Mouse (Mus musculus) heart, adult 2 months (tissue): ENCODE results near the gene Jag1. TPM values are rescaled to one million over a fixed set of nuclear protein-coding genes. Genes with fewer than 3 reads are reported as not detected.
A peak's percentile ranks its signal among the peaks of the same experiment; 100 is the strongest.

Source experiments
- DNase-seq, 2 experiments: peaks; one replicate each; pipeline ENCODE4 v3.0.0; 2021
- H3K27ac ChIP-seq: fragments of 200-600 bp; 2 replicates; pipeline ENCODE4 v1.8.1; 2022
- H3K27me3 ChIP-seq: fragments of 200-500 bp; 2 replicates; pipeline ENCODE4 v1.6.1; 2012; ENCODE audit warnings: mild to moderate bottlenecking, low read length, inconsistent platforms, mixed read lengths; ENCODE audit not compliant: control insufficient read depth, insufficient read depth
- H3K36me3 ChIP-seq: fragments of 200-500 bp; 2 replicates; pipeline ENCODE4 v1.6.1; 2012; ENCODE audit warnings: low read length, inconsistent platforms; ENCODE audit not compliant: control insufficient read depth, insufficient read depth
- H3K4me1 ChIP-seq: fragments of 200-500 bp; 2 replicates; pipeline ENCODE4 v1.6.1; 2011; ENCODE audit warnings: low read length; ENCODE audit not compliant: control insufficient read depth, insufficient read depth
- H3K4me3 ChIP-seq: fragments of 200-600 bp; 2 replicates; pipeline ENCODE4 v1.8.1; 2022
- H3K79me2 ChIP-seq: fragments of 200-500 bp; replicated peaks from 2 replicates; pipeline ENCODE4 v1.6.1; 2012; ENCODE audit warnings: mild to moderate bottlenecking, inconsistent platforms, low read length, moderate library complexity, mixed read lengths; ENCODE audit not compliant: control insufficient read depth, insufficient read depth
- H3K9ac ChIP-seq: fragments of 200-500 bp; 2 replicates; pipeline ENCODE4 v1.6.1; 2012; ENCODE audit warnings: low read depth, mild to moderate bottlenecking, control low read depth, inconsistent platforms, low read length, mixed read lengths
- CTCF ChIP-seq: fragments of 200-600 bp; IDR thresholded peaks from 2 replicates; pipeline ENCODE4 v1.8.1; 2022; ENCODE audit warnings: antibody characterized with exemption, mild to moderate bottlenecking, moderate library complexity
- EP300 ChIP-seq: fragments of 200-500 bp; IDR thresholded peaks from 2 replicates; pipeline ENCODE4 v1.6.1; 2011; ENCODE audit warnings: low read depth, low read length, control low read depth; ENCODE audit not compliant: insufficient read depth
- POLR2A ChIP-seq: fragments of 200-500 bp; IDR thresholded peaks from 2 replicates; pipeline ENCODE4 v1.6.1; 2011; ENCODE audit warnings: mild to moderate bottlenecking, low read depth, low read length, control low read depth; ENCODE audit not compliant: insufficient read depth
- WGBS: fragments of 180-500 bp; shearing (Covaris S2); methylation state at CpG from one replicate; pipeline ENCODE4 v1.1.7; 2018; 5-methylcytosine and 5-hydroxymethylcytosine counted together
- intact Hi-C: fragments of 180-260 bp; cut with DNase I; formaldehyde crosslinking; loops from one replicate; pipeline ENCODE4 v1.15.1; 2025
- long read RNA-seq: library from polyadenylated mRNA; stranded (forward); transcript quantifications from one replicate; pipeline ENCODE4 v2.0.0, GENCODE M21; 2021
- polyA plus RNA-seq: library from polyadenylated mRNA; depleted of rRNA; stranded (reverse); fragments of >200 nt; gene quantifications from 2 replicates; pipeline ENCODE4 v1.2.3, GENCODE M21; 2012; rRNA removed
- total RNA-seq, 2 experiments: library from RNA; stranded (reverse); gene quantifications; 2 replicates each; pipeline ENCODE4 v1.2.3; 2021

Gene Jag1
- 10 to 100 TPM in 1 of 2 experiments, 1 to 10 TPM in 1; 8.3 to 10.4 TPM for total RNA-seq
- polyA plus RNA-seq = 4.2 and 5.0 TPM in 2 replicates
- long read RNA-seq, full-length matches to known transcripts = 1 of 2 reads
- long read RNA-seq, partial matches to known transcripts = 0 of 2 reads
- long read RNA-seq, other reads (novel, unspliced or antisense) = 1 of 2 reads

DNA sequence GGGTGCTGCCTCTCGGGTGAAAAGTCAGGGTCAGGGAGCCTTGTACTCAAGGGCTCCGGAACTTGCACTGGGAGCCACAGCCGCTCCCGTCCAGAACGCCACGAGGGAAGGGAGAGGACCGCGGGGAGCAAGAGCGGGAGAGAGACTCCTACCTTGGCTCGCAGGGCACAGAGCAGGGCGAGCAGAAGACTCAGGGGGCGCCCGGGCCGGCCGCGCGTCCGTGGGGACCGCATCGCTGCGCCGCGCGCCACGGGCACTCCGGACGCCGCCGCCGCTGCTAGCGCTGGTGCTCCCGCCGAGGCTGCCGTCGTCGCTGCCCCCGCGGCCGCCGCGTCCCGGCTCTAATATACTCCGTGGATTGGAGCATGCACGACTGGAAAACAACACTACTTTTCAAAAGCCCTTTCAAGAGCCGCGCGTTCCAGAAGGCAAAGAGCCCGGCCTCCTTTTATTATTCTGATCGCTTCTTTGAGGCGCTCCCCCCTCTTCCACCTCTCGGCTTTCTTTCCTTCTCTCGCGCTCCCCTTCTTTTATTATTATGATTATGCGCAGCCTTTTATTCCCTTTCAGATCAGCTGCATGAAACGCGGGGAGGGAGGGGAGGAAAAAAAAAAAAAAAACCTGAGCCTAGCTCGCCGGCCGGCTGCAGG, at the start of gene Jag1:
TSS of gene Jag1 (minus strand) at position 620 of the 650 bp plus-strand sequence.
- H3K9ac ChIP-seq = peak within 1 kb of the TSS; percentile 90
- DNase-seq = peak; percentile 63 to 78
- under 1% methylated on average over 59 of the region's 59 CpGs for WGBS
- intact Hi-C loops = loop anchor here (2.0 to 10.0 kb wide), 5 partner anchors 224 to 829 kb away; partner anchors contain the start of genes AL731706.1, Mkks and Slx4ip
- H3K4me1 ChIP-seq = peaks cover 7% of the 10 kb centered on the region
- no peaks in the 10 kb centered on the region for H3K36me3 ChIP-seq
- no peaks in the 10 kb centered on the region for H3K27me3 ChIP-seq
- peak within 1 kb of the TSS; percentile 98 for H3K27ac ChIP-seq
- peak within 1 kb of the TSS; percentile 93 for H3K4me3 ChIP-seq
- no peaks in the 10 kb centered on the region for H3K79me2 ChIP-seq
- no peak for TF ChIP-seq POLR2A
- TF ChIP-seq CTCF = no peak
- no peak for TF ChIP-seq EP300

DNA sequence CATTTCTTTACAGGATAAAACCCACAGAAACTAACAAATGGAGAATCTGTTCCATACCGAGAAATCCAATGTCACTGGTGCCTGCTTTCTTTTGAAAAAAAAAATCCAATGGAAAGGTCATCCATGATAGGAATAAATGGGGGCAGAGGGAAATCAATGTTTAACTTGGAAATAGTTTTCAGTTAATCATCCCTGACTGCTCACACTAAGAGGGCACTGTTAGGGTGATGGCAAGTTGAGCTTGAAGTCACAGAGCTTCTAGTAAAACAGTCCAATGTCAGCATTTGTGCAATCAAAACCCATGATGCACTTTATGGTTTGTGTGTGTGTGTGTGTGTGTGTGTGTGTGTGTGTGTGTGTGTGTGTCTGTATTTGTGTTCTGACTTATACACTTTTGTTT, 39.6 kb upstream of the Jag1 start:
- TF ChIP-seq POLR2A = no peak
- TF ChIP-seq CTCF = no peak
- TF ChIP-seq EP300 = no peak
- Histone ChIP-seq H3K4me3 (no peak overlapping the region), H3K4me1 (no peaks in the 10 kb centered on the region), H3K36me3 (no peaks in the 10 kb centered on the region), H3K27ac (no peak overlapping the region), H3K27me3 (no peaks in the 10 kb centered on the region), H3K79me2 (no peaks in the 10 kb centered on the region), H3K9ac (no peak overlapping the region)
- no peak for DNase-seq
- WGBS = 56% methylated on average over 1 of the region's 1 CpGs
- intact Hi-C loops = no loop called here

DNA sequence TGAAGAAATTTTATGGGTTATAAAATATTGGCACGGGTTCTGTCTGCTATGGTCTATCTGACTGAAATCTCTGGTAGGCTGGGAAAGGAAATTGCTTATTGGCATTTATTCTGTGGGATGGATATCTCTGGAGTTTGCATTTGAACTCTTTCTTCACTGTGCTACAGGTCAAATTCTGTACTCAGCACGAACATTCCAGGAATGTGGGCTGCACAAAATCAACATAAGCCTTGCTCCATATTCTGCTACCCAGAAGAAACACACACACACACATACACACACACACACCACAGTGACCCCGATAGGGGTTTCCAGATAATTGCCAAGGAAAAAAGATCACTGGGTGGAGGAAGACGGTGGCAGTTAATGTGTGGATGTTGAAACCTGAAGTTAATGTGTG, 37.4 kb upstream of the Jag1 start:
- Histone ChIP-seq H3K9ac (no peak overlapping the region), H3K36me3 (no peaks in the 10 kb centered on the region), H3K4me1 (no peaks in the 10 kb centered on the region), H3K4me3 (no peak overlapping the region), H3K79me2 (no peaks in the 10 kb centered on the region), H3K27me3 (no peaks in the 10 kb centered on the region), H3K27ac (no peak overlapping the region)
- no peak for TF ChIP-seq EP300
- no peak for TF ChIP-seq POLR2A
- no peak for TF ChIP-seq CTCF
- intact Hi-C loops = no loop called here
- 41% methylated on average over 4 of the region's 4 CpGs for WGBS
- no peak for DNase-seq

DNA sequence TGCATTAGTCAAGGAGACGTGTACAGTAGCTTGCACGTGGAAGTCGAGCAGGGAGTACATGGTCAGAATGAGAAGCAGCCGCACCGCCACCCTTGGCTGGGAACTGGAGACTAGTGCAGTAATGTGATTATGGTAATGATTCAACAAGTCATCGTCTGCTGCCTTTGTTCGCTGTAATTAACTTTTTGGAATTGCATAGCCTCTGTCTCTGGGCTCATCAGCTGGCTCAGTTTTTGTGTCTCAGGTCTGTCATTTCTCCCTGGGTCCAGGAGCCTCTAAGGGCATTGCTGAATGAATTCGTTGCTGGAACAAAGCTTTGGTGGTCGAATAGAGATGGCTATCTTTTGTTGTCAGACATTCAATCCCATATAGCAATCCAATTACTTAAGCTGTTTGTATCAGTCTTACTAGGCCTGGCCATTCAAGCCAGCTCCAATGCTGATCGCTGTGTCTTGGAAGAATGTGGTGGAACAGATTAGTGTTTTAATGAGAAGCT, 36.8 kb upstream of the Jag1 start:
- H3K27me3 ChIP-seq = no peaks in the 10 kb centered on the region
- no peaks in the 10 kb centered on the region for H3K79me2 ChIP-seq
- 86% methylated on average over 10 of the region's 10 CpGs for WGBS
- H3K4me3 ChIP-seq = no peak overlapping the region
- DNase-seq = no peak
- intact Hi-C loops = no loop called here
- no peaks in the 10 kb centered on the region for H3K4me1 ChIP-seq
- TF ChIP-seq CTCF (no peak), POLR2A (no peak), EP300 (no peak)
- no peak overlapping the region for H3K9ac ChIP-seq
- no peaks in the 10 kb centered on the region for H3K36me3 ChIP-seq
- H3K27ac ChIP-seq = no peak overlapping the region

DNA sequence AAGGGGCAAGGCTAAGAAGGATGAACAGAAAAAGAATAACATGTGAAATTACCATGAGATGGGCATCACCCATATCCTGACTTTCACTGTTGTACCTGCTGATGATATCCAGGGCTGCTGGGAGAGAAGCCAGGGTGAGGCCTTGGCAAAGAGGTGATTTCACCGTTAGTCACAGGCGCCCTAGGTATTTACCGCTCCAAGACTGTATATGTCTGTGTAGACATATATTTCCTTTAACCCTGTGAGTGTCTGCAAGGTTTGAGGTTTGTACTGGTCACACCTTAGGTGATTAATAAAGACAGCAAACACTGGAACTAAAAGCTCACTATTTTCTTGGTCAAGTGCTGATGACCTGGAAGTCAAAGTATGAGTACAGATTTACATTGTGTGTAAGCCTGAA, 34.5 kb upstream of the Jag1 start:
- intact Hi-C loops = no loop called here
- no peaks in the 10 kb centered on the region for H3K27me3 ChIP-seq
- 88% methylated on average over 3 of the region's 3 CpGs for WGBS
- TF ChIP-seq CTCF = no peak
- no peak overlapping the region for H3K4me3 ChIP-seq
- no peak for DNase-seq
- no peak overlapping the region for H3K27ac ChIP-seq
- H3K36me3 ChIP-seq = no peaks in the 10 kb centered on the region
- no peaks in the 10 kb centered on the region for H3K79me2 ChIP-seq
- H3K4me1 ChIP-seq = no peaks in the 10 kb centered on the region
- no peak overlapping the region for H3K9ac ChIP-seq

DNA sequence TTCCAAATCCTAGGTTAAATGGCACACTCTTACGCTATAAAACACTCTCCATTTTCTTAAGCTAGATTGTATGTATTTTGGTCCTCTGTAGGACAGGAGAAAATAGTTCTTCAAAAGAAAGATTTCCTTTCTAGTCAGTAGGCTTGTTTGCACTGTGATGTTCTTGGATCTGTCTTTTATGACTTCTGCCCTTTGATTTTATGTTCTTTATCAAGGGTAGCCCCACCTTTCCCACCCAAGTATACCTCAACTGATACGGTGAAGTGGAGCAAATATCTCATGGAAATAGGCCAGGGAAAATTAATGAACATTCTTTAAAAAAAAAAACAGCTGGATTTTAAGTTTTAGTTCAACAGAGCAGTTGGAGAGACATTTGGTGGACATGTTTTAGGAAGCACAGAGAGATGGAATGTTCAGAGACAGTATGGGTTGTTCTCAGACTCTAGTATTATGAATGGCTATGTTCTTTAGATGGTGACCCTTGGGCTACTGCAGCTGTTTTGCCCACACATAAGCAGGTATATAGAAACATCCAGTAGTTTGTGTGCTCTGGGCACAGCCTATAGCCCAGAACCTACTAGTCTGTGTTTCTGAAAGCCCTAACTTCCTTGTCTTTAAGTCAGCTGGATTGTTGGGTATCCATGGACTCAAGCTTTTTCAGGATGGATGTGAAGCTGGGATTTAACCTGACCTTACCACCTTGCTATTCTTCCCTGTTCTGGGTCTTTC, 30.7 kb upstream of the Jag1 start:
- DNase-seq = no peak
- intact Hi-C loops = no loop called here
- no peak overlapping the region for H3K4me3 ChIP-seq
- no peaks in the 10 kb centered on the region for H3K27me3 ChIP-seq
- H3K4me1 ChIP-seq = no peaks in the 10 kb centered on the region
- H3K79me2 ChIP-seq = no peaks in the 10 kb centered on the region
- no peak for TF ChIP-seq EP300
- no peak for TF ChIP-seq POLR2A
- TF ChIP-seq CTCF = no peak
- no peak overlapping the region for H3K27ac ChIP-seq
- 84% methylated on average over 2 of the region's 2 CpGs for WGBS
- no peaks in the 10 kb centered on the region for H3K36me3 ChIP-seq
- no peak overlapping the region for H3K9ac ChIP-seq
